Mouse (Mus musculus) midbrain, embryonic 10.5 days (tissue): ENCODE data around the gene Dnajb6. TPM values are rescaled to one million over a fixed set of nuclear protein-coding genes. Genes with fewer than 3 reads are reported as not detected.

Source experiments
- DNase-seq: peaks from one replicate; pipeline ENCODE4 v3.0.0-alpha.2; 2017; ENCODE audit warnings: low spot score
- H3K27ac ChIP-seq: fragments of 300-500 bp; sonication (generic); replicated peaks from 2 replicates; pipeline ENCODE4 v1.5.1; 2016; ENCODE audit warnings: mild to moderate bottlenecking
- H3K27me3 ChIP-seq: fragments of 300-500 bp; sonication (generic); 2 replicates; pipeline ENCODE4 v1.6.1; 2016; ENCODE audit warnings: low read depth, mild to moderate bottlenecking; ENCODE audit not compliant: poor library complexity, severe bottlenecking
- H3K36me3 ChIP-seq: fragments of 300-500 bp; sonication (generic); 2 replicates; pipeline ENCODE4 v1.6.1; 2016; ENCODE audit warnings: mild to moderate bottlenecking, moderate library complexity
- H3K4me1 ChIP-seq: fragments of 300-500 bp; sonication (generic); 2 replicates; pipeline ENCODE4 v1.6.1; 2016
- H3K4me3 ChIP-seq: fragments of 300-500 bp; sonication (generic); 2 replicates; pipeline ENCODE4 v1.5.1; 2016; ENCODE audit warnings: mild to moderate bottlenecking, moderate library complexity
- H3K9me3 ChIP-seq: fragments of 300-500 bp; sonication (generic); replicated peaks from 2 replicates; pipeline ENCODE4 v1.6.1; 2016; ENCODE audit warnings: mild to moderate bottlenecking
- WGBS: fragments of 180-500 bp; shearing (Covaris S2); methylation state at CpG from one replicate; pipeline ENCODE4 v1.1.7; 2016; 5-methylcytosine and 5-hydroxymethylcytosine counted together
- polyA plus RNA-seq: library from polyadenylated mRNA; unstranded; fragments of >200 nt; fragmentation: Nextera tagmentation; extraction: Ambion mirVana; gene quantifications from 2 replicates; pipeline ENCODE4 v1.2.1, GENCODE M21; 2016

Dnajb6 gene
- polyA plus RNA-seq, 1 experiment from 2014 or later: 173 TPM

DNA sequence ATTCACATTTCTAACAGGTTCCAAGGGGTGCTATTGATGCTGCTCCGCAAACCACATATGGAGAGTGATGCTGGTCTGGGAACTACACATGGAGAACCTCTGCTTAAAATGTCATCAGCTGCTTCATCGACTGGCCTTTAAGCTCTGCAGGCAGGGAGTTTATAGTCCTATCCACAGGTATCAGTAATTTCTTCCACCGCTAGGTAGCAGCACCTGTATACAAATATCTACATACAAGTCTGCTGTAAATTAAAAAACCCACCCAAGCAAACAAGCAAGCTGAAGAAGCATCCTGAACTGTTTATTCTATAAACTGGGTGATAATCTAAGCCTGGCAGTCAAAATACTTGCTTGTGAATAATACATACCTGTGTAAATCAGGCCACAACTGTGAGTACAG is 89.3 kb downstream of the Dnajb6 start:
- no peaks in the 10 kb centered on the region for H3K4me1 ChIP-seq
- no peaks in the 10 kb centered on the region for H3K36me3 ChIP-seq
- 47% methylated on average over 3 of the region's 3 CpGs for WGBS
- no peaks in the 10 kb centered on the region for H3K9me3 ChIP-seq
- H3K4me3 ChIP-seq: no peak overlapping the region
- no peak for DNase-seq
- H3K27ac ChIP-seq: no peak overlapping the region
- no peaks in the 10 kb centered on the region for H3K27me3 ChIP-seq

DNA sequence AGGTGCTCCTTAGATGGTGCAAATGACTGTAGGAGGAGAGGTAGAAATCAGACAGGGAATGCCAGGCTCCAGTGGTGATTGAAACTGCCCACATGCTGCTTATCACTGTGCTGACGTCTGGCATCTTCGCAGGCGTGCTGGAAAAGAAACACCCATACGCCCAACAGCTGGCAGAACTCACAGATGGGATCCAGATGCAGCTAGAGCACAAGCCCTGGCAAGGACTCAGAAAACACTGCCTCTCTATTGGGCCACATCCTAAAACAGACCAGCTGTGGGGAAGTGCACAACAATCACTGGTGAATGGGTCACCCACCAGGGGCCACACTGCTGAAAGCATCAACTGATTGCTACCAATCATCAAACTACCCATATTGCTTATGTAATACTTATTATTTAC is 91.3 kb downstream of the Dnajb6 start:
- Histone ChIP-seq H3K4me1 (no peaks in the 10 kb centered on the region), H3K27ac (no peak overlapping the region), H3K9me3 (no peaks in the 10 kb centered on the region), H3K4me3 (no peak overlapping the region), H3K27me3 (no peaks in the 10 kb centered on the region), H3K36me3 (no peaks in the 10 kb centered on the region)
- DNase-seq: no peak
- WGBS: 71% methylated on average over 4 of the region's 4 CpGs

DNA sequence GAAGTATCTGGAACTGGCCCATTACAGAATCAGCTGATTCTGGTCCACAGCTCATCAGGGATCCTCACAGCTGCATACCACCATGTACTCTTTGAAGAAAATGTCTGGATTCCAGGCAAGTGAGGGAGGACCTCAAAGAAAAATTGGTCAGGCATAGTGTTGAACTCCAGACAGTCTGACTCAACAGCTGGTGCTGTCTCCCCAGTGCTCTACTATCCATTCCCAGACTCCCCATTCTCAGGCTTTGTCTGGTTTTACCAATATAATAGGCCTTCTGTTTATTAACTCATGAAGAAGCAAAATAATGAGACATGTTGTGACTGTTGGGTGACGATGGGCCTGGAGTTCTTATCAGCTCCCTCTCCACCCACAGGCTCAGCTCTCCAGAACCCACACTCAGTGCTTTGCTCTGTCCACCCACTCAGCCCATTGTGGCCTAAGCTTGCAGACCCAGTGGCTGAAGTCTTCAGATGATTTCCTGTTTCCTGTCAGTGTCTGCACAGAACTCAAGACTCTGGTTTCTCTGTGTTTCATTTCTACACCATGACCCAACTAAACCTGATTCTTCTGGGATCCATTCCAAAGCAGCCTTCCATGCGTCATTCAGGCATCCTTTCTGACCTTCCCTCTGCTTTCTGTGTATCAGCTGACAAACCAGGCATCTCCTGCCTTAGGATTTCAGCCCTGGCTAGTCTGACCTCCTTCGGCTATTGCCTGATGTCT is 107.1 kb downstream of the Dnajb6 start:
- H3K27me3 ChIP-seq: no peaks in the 10 kb centered on the region
- H3K4me1 ChIP-seq: no peaks in the 10 kb centered on the region
- H3K27ac ChIP-seq: no peak overlapping the region
- H3K4me3 ChIP-seq: no peak overlapping the region
- no peak for DNase-seq
- no peaks in the 10 kb centered on the region for H3K36me3 ChIP-seq
- no peaks in the 10 kb centered on the region for H3K9me3 ChIP-seq
- WGBS: 88% methylated on average over 3 of the region's 3 CpGs

DNA sequence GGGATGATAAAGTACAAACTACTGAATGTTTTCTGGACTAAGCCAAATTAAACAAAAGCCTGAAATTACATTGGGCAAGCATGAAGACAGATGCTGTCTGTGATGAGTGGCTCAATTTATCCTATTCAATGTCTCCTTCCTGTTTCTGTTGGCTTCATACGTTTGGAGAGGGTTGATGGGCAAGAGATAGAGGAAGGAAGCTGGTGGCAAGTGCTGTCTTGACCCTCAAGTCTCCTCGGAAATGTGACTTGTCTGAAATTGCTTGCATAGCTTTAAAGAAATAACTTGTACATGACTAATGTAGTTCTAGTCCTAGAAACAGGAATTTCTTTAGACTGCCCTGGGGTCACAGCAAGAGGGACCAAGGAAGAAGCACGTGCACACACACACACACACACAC is 109.5 kb downstream of the Dnajb6 start:
- no peaks in the 10 kb centered on the region for H3K4me1 ChIP-seq
- H3K4me3 ChIP-seq: no peak overlapping the region
- DNase-seq: no peak
- no peaks in the 10 kb centered on the region for H3K36me3 ChIP-seq
- no peak overlapping the region for H3K27ac ChIP-seq
- H3K9me3 ChIP-seq: no peaks in the 10 kb centered on the region
- H3K27me3 ChIP-seq: no peaks in the 10 kb centered on the region
- 78% methylated on average over 3 of the region's 3 CpGs for WGBS

DNA sequence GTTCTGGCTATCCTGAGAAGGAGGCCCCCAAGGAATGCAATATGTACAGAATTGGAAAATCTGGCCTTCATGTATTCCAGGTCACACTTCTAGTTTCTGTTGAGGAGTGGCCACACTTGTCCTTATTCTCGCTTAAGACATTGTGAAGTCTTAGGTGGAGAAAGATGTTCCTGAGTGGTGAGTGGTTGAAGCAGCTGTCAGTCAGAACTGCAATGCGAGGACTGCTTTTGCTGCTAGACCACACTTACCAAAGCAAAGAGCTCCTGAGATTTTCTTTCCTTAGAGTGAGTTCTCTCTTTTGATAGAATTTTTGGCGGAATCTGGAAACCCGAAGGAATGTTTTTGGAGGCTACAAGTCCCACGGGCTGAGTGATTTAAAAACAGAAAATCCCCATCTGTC is 112.0 kb downstream of the Dnajb6 start:
- H3K27ac ChIP-seq: no peak overlapping the region
- H3K4me3 ChIP-seq: no peak overlapping the region
- H3K9me3 ChIP-seq: no peaks in the 10 kb centered on the region
- 91% methylated on average over 5 of the region's 5 CpGs for WGBS
- no peak for DNase-seq
- no peaks in the 10 kb centered on the region for H3K27me3 ChIP-seq
- H3K4me1 ChIP-seq: no peaks in the 10 kb centered on the region
- H3K36me3 ChIP-seq: no peaks in the 10 kb centered on the region

DNA sequence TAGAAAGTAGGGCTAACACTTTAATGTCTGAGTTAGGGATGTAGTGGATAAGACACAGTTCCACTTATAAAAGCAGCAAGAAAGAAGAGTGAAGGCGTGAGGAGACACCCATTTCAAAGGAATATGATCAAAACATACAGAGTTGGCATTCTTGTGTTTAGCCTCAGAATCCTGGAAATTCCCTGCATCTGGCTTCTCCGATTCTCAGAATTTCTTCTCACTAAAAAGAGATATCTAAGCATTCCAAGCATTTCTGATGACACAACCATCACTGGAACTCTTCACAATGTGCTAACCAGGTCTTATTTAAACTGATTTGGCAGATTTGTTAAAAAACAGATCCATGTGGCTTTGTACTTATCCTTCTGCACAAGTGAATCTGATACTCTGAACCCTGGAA is 112.6 kb downstream of the Dnajb6 start:
- no peak overlapping the region for H3K4me3 ChIP-seq
- H3K9me3 ChIP-seq: no peaks in the 10 kb centered on the region
- DNase-seq: no peak
- H3K27ac ChIP-seq: no peak overlapping the region
- H3K36me3 ChIP-seq: no peaks in the 10 kb centered on the region
- WGBS: 83% methylated on average over 2 of the region's 2 CpGs
- H3K4me1 ChIP-seq: no peaks in the 10 kb centered on the region
- H3K27me3 ChIP-seq: no peaks in the 10 kb centered on the region

DNA sequence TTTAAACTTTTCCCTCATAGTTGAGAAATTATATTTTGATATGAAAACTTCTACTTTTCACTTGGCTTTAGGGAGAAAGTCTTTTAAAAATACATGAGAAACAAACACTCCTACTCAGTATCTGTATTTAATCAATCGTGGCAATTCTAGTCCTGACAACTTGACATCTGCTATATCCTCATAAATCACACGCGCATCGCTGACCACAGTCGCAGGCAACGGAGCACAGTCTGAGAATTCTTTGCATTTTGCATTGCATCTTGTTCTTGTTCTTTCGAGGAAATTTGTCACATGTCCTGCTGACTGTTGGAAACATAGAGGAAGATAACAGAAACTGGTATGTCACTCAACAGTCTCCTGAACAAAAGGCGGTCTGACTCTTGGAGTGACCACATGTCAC is 116.9 kb downstream of the Dnajb6 start:
- H3K27me3 ChIP-seq: no peaks in the 10 kb centered on the region
- no peaks in the 10 kb centered on the region for H3K36me3 ChIP-seq
- no peak overlapping the region for H3K27ac ChIP-seq
- no peak for DNase-seq
- H3K9me3 ChIP-seq: no peaks in the 10 kb centered on the region
- 78% methylated on average over 8 of the region's 8 CpGs for WGBS
- no peaks in the 10 kb centered on the region for H3K4me1 ChIP-seq
- H3K4me3 ChIP-seq: no peak overlapping the region

DNA sequence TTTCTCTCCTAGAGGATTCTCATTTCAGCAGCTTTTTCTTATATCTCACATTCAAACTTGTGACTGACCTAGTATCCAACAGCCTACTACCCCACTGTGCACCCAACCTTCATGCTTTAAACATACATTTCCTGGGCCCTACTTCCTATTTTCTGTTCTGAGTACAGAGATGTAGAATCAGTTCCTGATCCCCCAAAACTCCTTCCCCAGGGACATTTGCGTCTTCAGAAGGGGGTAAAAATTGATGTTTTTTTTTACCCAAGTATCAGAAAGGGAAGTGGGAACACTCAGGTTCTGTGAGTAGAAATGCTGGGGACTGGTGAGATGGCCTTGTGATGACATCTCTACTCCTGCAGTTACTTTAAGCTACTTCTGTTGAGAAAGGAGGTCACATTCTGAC is 117.5 kb downstream of the Dnajb6 start:
- H3K9me3 ChIP-seq: no peaks in the 10 kb centered on the region
- H3K36me3 ChIP-seq: no peaks in the 10 kb centered on the region
- no peak for DNase-seq
- no peak overlapping the region for H3K4me3 ChIP-seq
- WGBS: 83% methylated on average over 1 of the region's 1 CpGs
- no peaks in the 10 kb centered on the region for H3K4me1 ChIP-seq
- H3K27me3 ChIP-seq: no peaks in the 10 kb centered on the region
- H3K27ac ChIP-seq: no peak overlapping the region

DNA sequence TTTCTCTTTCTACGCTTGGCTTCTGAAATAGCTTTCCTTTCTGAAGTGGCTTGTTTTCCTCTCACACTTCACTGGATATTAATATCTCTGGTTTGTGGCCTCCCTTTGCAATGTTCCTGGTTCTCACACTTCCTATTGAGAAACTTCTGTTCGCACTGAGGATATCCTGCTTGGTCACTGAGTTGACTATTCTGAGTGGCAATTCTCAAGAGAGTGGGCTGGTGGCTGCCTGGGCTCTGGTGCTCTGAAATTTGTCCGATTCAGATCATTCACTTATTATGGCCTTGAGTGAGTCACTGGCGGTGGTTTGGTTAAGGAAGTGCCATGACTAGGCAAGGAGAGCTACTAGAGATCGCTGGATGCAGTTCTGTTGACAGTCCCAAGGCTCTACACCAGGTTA is 118.9 kb downstream of the Dnajb6 start:
- no peaks in the 10 kb centered on the region for H3K9me3 ChIP-seq
- H3K4me3 ChIP-seq: no peak overlapping the region
- no peaks in the 10 kb centered on the region for H3K36me3 ChIP-seq
- WGBS: 88% methylated on average over 5 of the region's 5 CpGs
- no peaks in the 10 kb centered on the region for H3K27me3 ChIP-seq
- H3K27ac ChIP-seq: no peak overlapping the region
- DNase-seq: no peak
- no peaks in the 10 kb centered on the region for H3K4me1 ChIP-seq

DNA sequence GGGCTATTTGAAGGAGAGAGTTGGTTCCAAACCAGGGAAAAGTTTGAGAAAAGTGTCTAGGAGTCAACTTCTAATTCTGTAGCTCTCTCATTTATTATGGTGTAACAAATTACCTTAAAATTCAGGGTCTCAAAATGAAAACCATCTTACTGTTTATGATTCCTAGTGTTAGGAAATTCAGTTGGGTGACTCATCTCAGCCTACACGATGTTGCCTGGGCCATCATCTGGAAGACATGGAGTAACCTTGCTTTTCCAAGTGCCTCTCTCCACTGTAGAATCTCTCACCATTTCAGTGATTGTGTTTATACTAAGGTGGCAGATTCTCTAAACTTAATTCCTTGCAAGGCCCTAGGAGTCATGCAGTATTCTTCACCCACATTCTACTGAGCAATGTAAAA is 119.5 kb downstream of the Dnajb6 start:
- WGBS: 87% methylated on average over 1 of the region's 1 CpGs
- H3K4me1 ChIP-seq: no peaks in the 10 kb centered on the region

DNA sequence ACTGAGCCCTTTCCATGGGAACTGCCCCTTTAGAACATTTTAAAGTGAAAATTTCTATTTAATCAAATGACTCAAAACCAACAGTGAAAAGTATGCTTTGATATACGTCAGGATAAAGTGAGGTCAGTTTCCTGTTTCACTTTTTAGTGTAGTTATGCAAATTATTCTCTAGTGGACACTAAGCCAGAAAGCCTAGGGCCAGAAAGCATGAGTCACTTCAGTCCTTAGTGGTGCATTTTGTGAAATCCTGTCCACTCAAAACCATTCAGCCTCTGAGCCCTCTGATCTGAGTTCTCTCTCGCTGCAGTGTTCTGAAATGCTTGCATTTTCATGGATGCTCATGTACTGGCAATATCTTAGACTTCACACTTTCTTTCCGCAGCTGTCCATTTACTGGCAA is 126.0 kb downstream of the Dnajb6 start:
- Histone ChIP-seq H3K27ac (no peak overlapping the region), H3K9me3 (no peaks in the 10 kb centered on the region), H3K4me1 (no peaks in the 10 kb centered on the region), H3K27me3 (no peaks in the 10 kb centered on the region), H3K4me3 (no peak overlapping the region), H3K36me3 (no peaks in the 10 kb centered on the region)
- WGBS: 89% methylated on average over 3 of the region's 3 CpGs
- no peak for DNase-seq

More for the DNA sequence above, 119.5 kb downstream of the Dnajb6 start:
- no peak overlapping the region for H3K4me3 ChIP-seq
- no peaks in the 10 kb centered on the region for H3K27me3 ChIP-seq
- H3K9me3 ChIP-seq: no peaks in the 10 kb centered on the region
- DNase-seq: no peak
- H3K36me3 ChIP-seq: no peaks in the 10 kb centered on the region
- no peak overlapping the region for H3K27ac ChIP-seq

DNA sequence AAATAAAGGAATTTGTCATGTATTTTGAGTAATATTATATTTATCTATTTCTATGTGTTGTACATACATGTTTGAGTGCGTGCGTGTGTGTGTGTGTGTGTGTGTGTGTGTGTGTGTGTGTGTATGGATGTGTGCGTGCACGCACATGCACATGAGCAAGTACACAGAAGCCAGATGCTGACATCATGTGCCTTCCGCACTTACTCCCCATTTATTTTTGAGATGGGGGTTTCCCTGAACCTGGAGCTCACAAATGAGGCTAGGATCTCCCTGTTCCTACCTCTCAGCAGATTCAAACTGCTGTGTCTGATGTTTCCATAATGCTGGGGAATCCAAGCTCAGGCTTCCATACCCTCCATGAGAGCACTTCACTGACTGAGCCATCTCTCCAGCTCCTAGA is 126.9 kb downstream of the Dnajb6 start:
- WGBS: 95% methylated on average over 5 of the region's 5 CpGs
- no peak overlapping the region for H3K4me3 ChIP-seq
- no peaks in the 10 kb centered on the region for H3K27me3 ChIP-seq
- H3K36me3 ChIP-seq: no peaks in the 10 kb centered on the region
- H3K9me3 ChIP-seq: no peaks in the 10 kb centered on the region
- no peak for DNase-seq
- H3K4me1 ChIP-seq: no peaks in the 10 kb centered on the region
- H3K27ac ChIP-seq: no peak overlapping the region

DNA sequence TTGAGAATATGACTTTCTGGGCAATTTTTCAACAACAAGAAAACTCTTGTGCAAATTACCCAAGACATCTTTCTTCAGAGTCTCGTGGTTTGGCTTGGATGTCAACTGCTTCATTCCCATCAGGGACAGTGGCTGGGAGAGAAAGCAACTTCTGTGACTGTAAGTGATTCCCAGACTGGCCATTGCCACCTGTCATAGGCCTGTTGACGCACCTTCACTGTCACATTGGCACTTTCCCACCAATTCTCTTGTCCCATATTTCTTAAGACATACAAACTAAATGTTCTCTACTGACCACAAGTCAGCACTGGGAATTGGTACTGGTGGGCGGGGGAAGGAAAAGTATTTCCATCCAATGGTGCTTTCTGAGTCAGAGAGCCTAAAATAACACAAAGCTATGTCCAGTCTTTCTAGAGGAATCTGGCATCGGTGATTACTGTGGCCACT is 128.8 kb downstream of the Dnajb6 start:
- Histone ChIP-seq H3K36me3 (no peaks in the 10 kb centered on the region), H3K27me3 (no peaks in the 10 kb centered on the region), H3K27ac (no peak overlapping the region), H3K4me3 (no peak overlapping the region), H3K4me1 (no peaks in the 10 kb centered on the region), H3K9me3 (no peaks in the 10 kb centered on the region)
- WGBS: 88% methylated on average over 4 of the region's 4 CpGs
- no peak for DNase-seq

DNA sequence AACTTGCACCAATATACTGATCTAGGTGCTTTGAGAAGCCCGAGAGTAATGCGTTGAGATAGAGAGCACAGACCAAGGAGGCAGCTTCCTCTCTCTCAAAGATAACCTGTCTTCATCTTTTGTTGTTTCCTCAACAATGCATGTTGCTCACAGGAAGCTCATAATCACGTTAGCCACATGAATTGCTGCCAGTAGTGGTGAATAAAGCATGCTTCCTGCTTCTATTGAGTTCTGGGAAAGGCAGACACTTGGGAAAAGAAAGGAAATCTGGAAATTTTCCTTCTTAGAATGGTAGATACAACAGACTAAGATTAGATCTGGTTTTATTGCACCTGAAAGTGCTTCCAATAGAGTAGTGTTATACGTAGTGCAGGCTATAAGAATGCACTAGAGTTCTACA is 129.5 kb downstream of the Dnajb6 start:
- Histone ChIP-seq H3K4me1 (no peaks in the 10 kb centered on the region), H3K27me3 (no peaks in the 10 kb centered on the region), H3K4me3 (no peak overlapping the region), H3K9me3 (no peaks in the 10 kb centered on the region), H3K36me3 (no peaks in the 10 kb centered on the region), H3K27ac (no peak overlapping the region)
- no peak for DNase-seq
- WGBS: 59% methylated on average over 4 of the region's 4 CpGs
